ENCODE assay signal across 14 mouse cellular contexts in the genomic region with DNA sequence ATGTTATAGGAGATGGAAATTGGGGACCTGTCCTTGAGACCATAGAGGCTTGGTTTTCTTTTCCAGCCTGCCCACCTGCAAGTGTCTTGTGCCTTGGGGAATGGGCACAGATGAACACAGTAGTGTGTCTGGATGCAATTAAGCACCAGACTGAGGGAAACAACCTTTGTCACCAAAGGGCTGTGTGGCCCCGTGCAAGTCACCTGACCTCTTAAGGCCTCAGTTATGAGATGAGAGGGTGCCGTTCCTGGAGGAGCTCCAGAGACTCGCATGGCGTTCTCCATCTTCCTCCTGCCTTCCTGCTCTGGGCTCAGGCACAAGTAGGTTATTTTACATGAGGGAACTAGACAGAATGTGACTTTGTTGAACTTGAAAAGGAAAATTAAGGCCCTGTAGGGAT. TPM values are rescaled to one million over a fixed set of nuclear protein-coding genes. Genes with fewer than 3 reads are reported as not detected.
"Had no signal": no experiment of that assay in that cellular context is flagged by ENCODE, and none has a peak within 500 bp of the region (broad histone marks: within the 10 kb centered on the region; RNA-seq: fewer than 3 reads in every experiment).

No protein-coding gene starts in this region.

- H3K9me3 ChIP-seq: limb, embryonic 12.5 days; liver, embryonic 13.5 days; lung, embryonic 15.5 days; megakaryocyte, embryonic 14.5 days; midbrain, embryonic 13.5 days; neural tube, embryonic 12.5 days had no signal

- H3K9ac ChIP-seq: limb, embryonic 12.5 days; liver, embryonic 13.5 days; liver, postnatal 0 days; lung, embryonic 15.5 days; midbrain, embryonic 13.5 days; neural tube, embryonic 12.5 days had no signal

- H3K4me3 ChIP-seq: limb, embryonic 12.5 days; liver, embryonic 13.5 days; lung, embryonic 15.5 days; megakaryocyte, embryonic 14.5 days; midbrain, embryonic 13.5 days; neural tube, embryonic 12.5 days had no signal

- H3K27ac ChIP-seq: limb, embryonic 12.5 days; liver, embryonic 13.5 days; lung, embryonic 15.5 days; macrophage; midbrain, embryonic 13.5 days; neural tube, embryonic 12.5 days; stomach, postnatal 0 days had no signal

- H3K4me2 ChIP-seq: limb, embryonic 12.5 days; liver, embryonic 13.5 days; lung, embryonic 15.5 days; midbrain, embryonic 13.5 days; neural tube, embryonic 12.5 days had no signal

- ATAC-seq: liver, postnatal 0 days; midbrain, embryonic 13.5 days had no signal

- H3K36me3 ChIP-seq: limb, embryonic 12.5 days had no signal

- H3K27me3 ChIP-seq: limb, embryonic 12.5 days; liver, embryonic 13.5 days; lung, embryonic 15.5 days; megakaryocyte, embryonic 14.5 days; midbrain, embryonic 13.5 days; neural tube, embryonic 12.5 days had no signal

- DNase-seq: kidney, postnatal 10 days; kidney, postnatal 4 days; liver; liver, embryonic 13.5 days; liver, postnatal 0 days; lung, postnatal 14 days; thymus, postnatal 4 days had no signal

RNA-seq across cellular contexts. Expression of a gene that starts 41.3 kb away (rescaled TPM):
- polyA plus RNA-seq: macrophage had no signal
